Mouse (Mus musculus) olfactory bulb, adult 2 months (tissue): ENCODE measurements around the gene Vasn.

ENCODE experiments used
- CTCF ChIP-seq: fragments of 200-500 bp; IDR thresholded peaks from 2 replicates; pipeline ENCODE4 v1.5.1; 2012; ENCODE audit warnings: low read depth, mild to moderate bottlenecking, low read length, moderate library complexity; ENCODE audit not compliant: insufficient read depth
- POLR2A ChIP-seq: fragments of 200-500 bp; IDR thresholded peaks from 2 replicates; pipeline ENCODE4 v1.6.1; 2012; ENCODE audit warnings: mild to moderate bottlenecking, low read depth, low read length, moderate library complexity; ENCODE audit not compliant: insufficient read depth

DNA sequence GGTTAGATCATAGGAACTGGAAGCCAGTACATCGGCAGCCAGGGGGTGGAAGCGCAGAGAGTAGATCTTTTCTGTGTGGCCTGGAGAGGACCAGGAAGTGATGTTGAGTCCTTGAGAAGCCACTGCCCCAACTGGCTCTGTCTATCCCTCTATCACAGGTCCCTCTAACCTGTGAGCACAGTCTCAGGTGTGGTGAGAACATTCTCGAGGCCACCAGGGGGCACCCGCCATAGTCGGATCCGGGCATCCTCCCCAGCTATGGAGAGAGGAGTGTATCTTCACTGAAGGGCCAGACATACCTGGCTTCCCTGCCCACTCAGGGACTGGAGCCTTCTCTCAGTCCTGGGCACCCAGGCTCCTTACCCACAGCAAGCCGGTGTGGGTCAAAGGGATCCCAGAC, 7.7 kb upstream of the Vasn start:
- no peak for TF ChIP-seq POLR2A
- TF ChIP-seq CTCF: no peak
